Mouse (Mus musculus) heart, embryonic 14.5 days (tissue): ENCODE measurements at regions not wholly inside any gene's neighbourhood (a gene's known extent, or its start where the extent isn't known, plus 50 kb on each side); places are given as distances from the start of the nearest gene placed in this dataset.

Experiments used
- ATAC-seq: fragments of 200-750 bp; cut with Nextera tagmentation; 2 replicates; pipeline ENCODE4 v1.8.0; 2017; ENCODE audit warnings: low read depth, moderate TSS enrichment; ENCODE audit not compliant: insufficient number of reproducible peaks, insufficient read depth, low FRiP score
- H3K27ac ChIP-seq, 2 experiments: fragments of 200-500 bp in 1 of 2; fragments of 300-500 bp in 1 of 2; sonication (generic) in 1 of 2; replicated peaks in 1 of 2; 2 replicates each; pipeline ENCODE4 v1.5.1; 2012 to 2014; ENCODE audit warnings: low read depth in 2 of 2, low read length in 2 of 2, control low read depth in 1 of 2, mild to moderate bottlenecking in 1 of 2, mixed read lengths in 1 of 2; ENCODE audit not compliant: control insufficient read depth in 1 of 2, insufficient read depth in 1 of 2
- H3K27me3 ChIP-seq: fragments of 300-500 bp; sonication (generic); 2 replicates; pipeline ENCODE4 v1.6.1; 2014; ENCODE audit warnings: mild to moderate bottlenecking, low read length, control low read depth; ENCODE audit not compliant: control insufficient read depth, insufficient read depth
- H3K36me3 ChIP-seq: fragments of 300-500 bp; sonication (generic); 2 replicates; pipeline ENCODE4 v1.6.1; 2014; ENCODE audit warnings: mild to moderate bottlenecking, control low read depth, low read length, mixed read lengths; ENCODE audit not compliant: control insufficient read depth, insufficient read depth
- H3K4me1 ChIP-seq, 2 experiments: fragments of 200-500 bp in 1 of 2; fragments of 300-500 bp in 1 of 2; sonication (generic) in 1 of 2; 2 replicates each; pipeline ENCODE4 v1.6.1; 2012 to 2014; ENCODE audit warnings: low read length in 2 of 2, control low read depth in 1 of 2, mixed read lengths in 1 of 2; ENCODE audit not compliant: control insufficient read depth in 2 of 2, insufficient read depth in 2 of 2
- H3K4me2 ChIP-seq: fragments of 300-500 bp; sonication (generic); 2 replicates; pipeline ENCODE4 v1.6.1; 2014; ENCODE audit warnings: mild to moderate bottlenecking, low read length
- H3K4me3 ChIP-seq, 2 experiments: fragments of 200-500 bp in 1 of 2; fragments of 300-500 bp in 1 of 2; sonication (generic) in 1 of 2; 2 replicates each; pipeline ENCODE4 v1.5.1; 2012 to 2014; ENCODE audit warnings: low read length in 2 of 2, mild to moderate bottlenecking in 2 of 2, control low read depth in 1 of 2, low read depth in 1 of 2, moderate library complexity in 1 of 2; ENCODE audit not compliant: control insufficient read depth in 1 of 2, insufficient read depth in 1 of 2
- H3K9ac ChIP-seq: fragments of 300-500 bp; sonication (generic); 2 replicates; pipeline ENCODE4 v1.6.1; 2014; ENCODE audit warnings: mild to moderate bottlenecking, low read length
- H3K9me3 ChIP-seq: fragments of 300-500 bp; sonication (generic); 2 replicates; pipeline ENCODE4 v1.6.1; 2016; ENCODE audit warnings: low read length, control low read depth; ENCODE audit not compliant: control insufficient read depth
- WGBS: fragments of 180-500 bp; shearing (Covaris S2); extraction: QIAGEN DNeasy Blood & Tissue Kit; methylation state at CpG from one replicate; pipeline ENCODE4 v1.1.7; 2014; 5-methylcytosine and 5-hydroxymethylcytosine counted together

- H3K27me3 ChIP-seq = no peaks in the 10 kb centered on the region
- no peak for ATAC-seq
- H3K4me2 ChIP-seq = no peak overlapping the region
- no peak overlapping the region for H3K4me3 ChIP-seq
- no peak overlapping the region for H3K27ac ChIP-seq
- 71% methylated on average over 1 of the region's 1 CpGs for WGBS
- no peaks in the 10 kb centered on the region for H3K9me3 ChIP-seq
- no peak overlapping the region for H3K9ac ChIP-seq
- H3K4me1 ChIP-seq = no peaks in the 10 kb centered on the region
- no peaks in the 10 kb centered on the region for H3K36me3 ChIP-seq
Measured at GRCm38 (mm10) chr1:47112494-47112893, 219.8 kb upstream of the Slc39a10 start.

GRCm38 (mm10) chr1:47104055-47104454 lies 211.4 kb upstream of the Slc39a10 start:
- no peaks in the 10 kb centered on the region for H3K27me3 ChIP-seq
- no peaks in the 10 kb centered on the region for H3K9me3 ChIP-seq
- no peak overlapping the region for H3K9ac ChIP-seq
- no peaks in the 10 kb centered on the region for H3K36me3 ChIP-seq
- no peak overlapping the region for H3K4me2 ChIP-seq
- no peak overlapping the region for H3K4me3 ChIP-seq
- ATAC-seq = no peak
- no peaks in the 10 kb centered on the region for H3K4me1 ChIP-seq
- 85% methylated on average over 4 of the region's 4 CpGs for WGBS
- no peak overlapping the region for H3K27ac ChIP-seq

GRCm38 (mm10) chr1:47103321-47103988 lies 210.8 kb upstream of the Slc39a10 start:
- no peak overlapping the region for H3K4me2 ChIP-seq
- ATAC-seq = no peak
- no peak overlapping the region for H3K9ac ChIP-seq
- no peaks in the 10 kb centered on the region for H3K36me3 ChIP-seq
- no peaks in the 10 kb centered on the region for H3K27me3 ChIP-seq
- H3K27ac ChIP-seq = no peak overlapping the region
- no peak overlapping the region for H3K4me3 ChIP-seq
- 82% methylated on average over 6 of the region's 6 CpGs for WGBS
- H3K4me1 ChIP-seq = no peaks in the 10 kb centered on the region
- no peaks in the 10 kb centered on the region for H3K9me3 ChIP-seq

GRCm38 (mm10) chr1:47097084-47097996 lies 204.7 kb upstream of the Slc39a10 start:
- H3K27me3 ChIP-seq = no peaks in the 10 kb centered on the region
- no peaks in the 10 kb centered on the region for H3K36me3 ChIP-seq
- no peak overlapping the region for H3K27ac ChIP-seq
- 72% methylated on average over 7 of the region's 7 CpGs for WGBS
- no peak overlapping the region for H3K4me3 ChIP-seq
- no peaks in the 10 kb centered on the region for H3K4me1 ChIP-seq
- ATAC-seq = no peak
- no peak overlapping the region for H3K4me2 ChIP-seq
- no peaks in the 10 kb centered on the region for H3K9me3 ChIP-seq
- no peak overlapping the region for H3K9ac ChIP-seq

- WGBS = 18% methylated on average over 3 of the region's 3 CpGs
Measured at GRCm38 (mm10) chr1:47094498-47094897, 201.8 kb upstream of the Slc39a10 start.

GRCm38 (mm10) chr1:47093289-47093947 lies 200.8 kb upstream of the Slc39a10 start:
- Histone ChIP-seq H3K9me3 (no peaks in the 10 kb centered on the region), H3K4me2 (no peak overlapping the region), H3K4me1 (no peaks in the 10 kb centered on the region), H3K9ac (no peak overlapping the region), H3K4me3 (no peak overlapping the region), H3K27me3 (no peaks in the 10 kb centered on the region), H3K36me3 (no peaks in the 10 kb centered on the region), H3K27ac (no peak overlapping the region)
- no peak for ATAC-seq
- WGBS = 72% methylated on average over 6 of the region's 6 CpGs

More at GRCm38 (mm10) chr1:47094498-47094897, 201.8 kb upstream of the Slc39a10 start:
- Histone ChIP-seq H3K4me3 (no peak overlapping the region), H3K9me3 (no peaks in the 10 kb centered on the region), H3K4me2 (no peak overlapping the region), H3K27me3 (no peaks in the 10 kb centered on the region), H3K4me1 (no peaks in the 10 kb centered on the region), H3K36me3 (no peaks in the 10 kb centered on the region), H3K27ac (no peak overlapping the region), H3K9ac (no peak overlapping the region)
- ATAC-seq = no peak

GRCm38 (mm10) chr1:47076423-47076822 lies 183.8 kb upstream of the Slc39a10 start:
- no peak overlapping the region for H3K9ac ChIP-seq
- 78% methylated on average over 7 of the region's 7 CpGs for WGBS
- H3K9me3 ChIP-seq = no peaks in the 10 kb centered on the region; the same call in 1 of the 2 replicates
- no peak for ATAC-seq
- H3K36me3 ChIP-seq = no peaks in the 10 kb centered on the region
- H3K27ac ChIP-seq = no peak overlapping the region
- no peaks in the 10 kb centered on the region for H3K27me3 ChIP-seq
- no peak overlapping the region for H3K4me2 ChIP-seq
- H3K4me1 ChIP-seq = no peaks in the 10 kb centered on the region
- no peak overlapping the region for H3K4me3 ChIP-seq
